11 mouse cellular contexts compared by ENCODE assay signal in genomic region chr11:115161578-115162204, GRCm38 (mm10). TPM values are rescaled to one million over a fixed set of nuclear protein-coding genes. Genes with fewer than 3 reads are reported as not detected.
DNase-seq lines count a peak whose midpoint lies in the region; ATAC-seq and TF ChIP-seq lines count a peak whose summit lies in the region.
"Had no signal": no experiment of that assay in that cellular context is flagged by ENCODE, and none has a peak within 500 bp of the region (broad histone marks: within the 10 kb centered on the region; RNA-seq: fewer than 3 reads in every experiment).

No protein-coding gene starts in this region.

- H3K4me3 ChIP-seq in bone marrow macrophage, adult 2 months (ENCODE audit: insufficient read depth, low read length), result peak overlapping the region; percentile 28
- peak overlapping the region; percentile 99 for H3K4me3 ChIP-seq in megakaryocyte, embryonic 14.5 days (replicated peaks)
- no peak overlapping the region for H3K4me3 ChIP-seq in hindbrain, embryonic 14.5 days (replicated peaks; ENCODE audit: low read length)

- peak; percentile 38 to 46 for DNase-seq in heart, adult 18-20 months
- DNase-seq in heart, postnatal 25 days (ENCODE audit: low spot score), result no peak
- peak; percentile 88 for DNase-seq in 416B (ENCODE audit: low read depth)
- DNase-seq in frontal cortex, adult 2 months (ENCODE audit: extremely low spot score in 1 of 2, low spot score in 1 of 2), result no peak
- DNase-seq in hindbrain, embryonic 14.5 days (ENCODE audit: low spot score), result no peak
- DNase-seq in gastrocnemius, postnatal 25 days, result no peak

- TF ChIP-seq CTCF in bone marrow macrophage, adult 2 months (IDR thresholded peaks at IDR 0.05; ENCODE audit: low read depth, low read length), result no peak

- H3K9me3 ChIP-seq in megakaryocyte, embryonic 14.5 days, result no peaks in the 10 kb centered on the region
- H3K9me3 ChIP-seq in hindbrain, embryonic 14.5 days (ENCODE audit: control insufficient read depth, low read length), result no peaks in the 10 kb centered on the region
- H3K9me3 ChIP-seq: embryonic facial prominence, embryonic 15.5 days; limb, embryonic 13.5 days; neural tube, embryonic 13.5 days had no signal

- H3K36me3 ChIP-seq in megakaryocyte, embryonic 14.5 days (replicated peaks; ENCODE audit: low read length), result peaks cover 57% of the 10 kb centered on the region
- H3K36me3 ChIP-seq in hindbrain, embryonic 14.5 days (replicated peaks; ENCODE audit: control insufficient read depth, insufficient read depth), result no peaks in the 10 kb centered on the region
- H3K36me3 ChIP-seq: embryonic facial prominence, embryonic 15.5 days; limb, embryonic 13.5 days; neural tube, embryonic 13.5 days had no signal

- TF ChIP-seq POLR2A in bone marrow macrophage, adult 2 months (IDR thresholded peaks at IDR 0.05; ENCODE audit: borderline replicate concordance, low read depth, low read length), result no peak

- H3K4me2 ChIP-seq in hindbrain, embryonic 14.5 days (replicated peaks), result no peak overlapping the region

- no peaks in the 10 kb centered on the region for H3K27me3 ChIP-seq in megakaryocyte, embryonic 14.5 days (replicated peaks)
- peaks cover 55% of the 10 kb centered on the region for H3K27me3 ChIP-seq in hindbrain, embryonic 14.5 days (ENCODE audit: control insufficient read depth, insufficient read depth, low read length)

- ATAC-seq in hindbrain, embryonic 14.5 days (ENCODE audit: low FRiP score), result no peak

- H3K4me1 ChIP-seq in bone marrow macrophage, adult 2 months (ENCODE audit: control insufficient read depth, insufficient read depth, low read length), result peaks cover 41% of the 10 kb centered on the region
- peaks cover 85% of the 10 kb centered on the region for H3K4me1 ChIP-seq in megakaryocyte, embryonic 14.5 days
- peaks cover 13% of the 10 kb centered on the region; the same call in 1 of the 2 replicates for H3K4me1 ChIP-seq in hindbrain, embryonic 14.5 days (replicated peaks; ENCODE audit: control insufficient read depth, insufficient read depth, low read length)

- intact Hi-C loops in heart, postnatal 25 days (cut with DNase I), result loop anchor here (1.0 to 2.0 kb wide), 2 partner anchors 22 to 109 kb away; no protein-coding TSS in a partner anchor

- 65% methylated on average over 9 of the region's 9 CpGs for WGBS in hindbrain, embryonic 14.5 days

- no peak overlapping the region for H3K9ac ChIP-seq in hindbrain, embryonic 14.5 days
- H3K9ac ChIP-seq: embryonic facial prominence, embryonic 15.5 days; limb, embryonic 13.5 days; neural tube, embryonic 13.5 days had no signal

- peak overlapping the region; percentile 85 for H3K27ac ChIP-seq in bone marrow macrophage, adult 2 months (ENCODE audit: insufficient read depth, low read depth, low read length)
- no peak overlapping the region for H3K27ac ChIP-seq in hindbrain, embryonic 14.5 days
- H3K27ac ChIP-seq: limb, embryonic 13.5 days; neural tube, embryonic 13.5 days had no signal

RNA-seq across cellular contexts. Expression of gene Slc9a3r1, which starts 1.4 kb away (rescaled TPM):
- total RNA-seq in heart, adult 18-20 months (2021), result 1 to 10 TPM; 7.7 to 9.1 TPM
- 10 to 100 TPM; 10.1 to 12.9 TPM for total RNA-seq in heart, postnatal 25 days (2021)
- 76.2 and 78.8 TPM in 2 replicates for polyA plus RNA-seq in bone marrow macrophage, adult 2 months (2012; ENCODE audit: insufficient read depth, insufficient read length, missing spikeins)
- 123 and 223 TPM in 2 replicates for polyA plus RNA-seq in megakaryocyte, embryonic 14.5 days (2012; ENCODE audit: insufficient read depth, low replicate concordance)
- polyA plus RNA-seq in frontal cortex, adult 2 months (2012; rRNA removed), result 85.4 and 93.7 TPM in 2 replicates
- 60.5 and 65.9 TPM in 2 replicates for polyA plus RNA-seq in hindbrain, embryonic 14.5 days (2014; fragmentation: Nextera tagmentation; extraction: Ambion mirVana)
- 1 to 10 TPM; 2.3 to 3.9 TPM for total RNA-seq in gastrocnemius, postnatal 25 days (2021)

RNA-seq across cellular contexts. Expression of gene Tmem104, which starts 25.6 kb away (rescaled TPM):
- total RNA-seq in heart, adult 18-20 months (2021), result 10 to 100 TPM; 10.9 to 12.9 TPM
- 10 to 100 TPM; 10.0 to 10.5 TPM for total RNA-seq in heart, postnatal 25 days (2021)
- 40.2 and 42.7 TPM in 2 replicates for polyA plus RNA-seq in bone marrow macrophage, adult 2 months (2012; ENCODE audit: insufficient read depth, insufficient read length, missing spikeins)
- 9.2 and 14.1 TPM in 2 replicates for polyA plus RNA-seq in megakaryocyte, embryonic 14.5 days (2012; ENCODE audit: insufficient read depth, low replicate concordance)
- 10.2 and 10.4 TPM in 2 replicates for polyA plus RNA-seq in frontal cortex, adult 2 months (2012; rRNA removed)
- 10.7 and 11.7 TPM in 2 replicates for polyA plus RNA-seq in hindbrain, embryonic 14.5 days (2014; fragmentation: Nextera tagmentation; extraction: Ambion mirVana)
- total RNA-seq in gastrocnemius, postnatal 25 days (2021), result 1 to 10 TPM; 4.1 to 5.8 TPM

RNA-seq across cellular contexts. Expression of gene Nat9, which starts 26.0 kb away (rescaled TPM):
- total RNA-seq in heart, adult 18-20 months (2021), result 10 to 100 TPM; 20.7 to 25.1 TPM
- total RNA-seq in heart, postnatal 25 days (2021), result 10 to 100 TPM; 19.3 to 23.0 TPM
- 23.5 and 24.0 TPM in 2 replicates for polyA plus RNA-seq in bone marrow macrophage, adult 2 months (2012; ENCODE audit: insufficient read depth, insufficient read length, missing spikeins)
- polyA plus RNA-seq in megakaryocyte, embryonic 14.5 days (2012; ENCODE audit: insufficient read depth, low replicate concordance), result 23.4 and 27.1 TPM in 2 replicates
- polyA plus RNA-seq in frontal cortex, adult 2 months (2012; rRNA removed), result 36.2 and 36.9 TPM in 2 replicates
- 18.2 and 20.0 TPM in 2 replicates for polyA plus RNA-seq in hindbrain, embryonic 14.5 days (2014; fragmentation: Nextera tagmentation; extraction: Ambion mirVana)
- 10 to 100 TPM; 10.7 to 13.2 TPM for total RNA-seq in gastrocnemius, postnatal 25 days (2021)

RNA-seq across cellular contexts. Expression of gene Cd300lf, which starts 27.9 kb away (rescaled TPM):
- under 1 TPM in 1 of 2 experiments, not detected in 1; 0.36 TPM for total RNA-seq in heart, adult 18-20 months (2021)
- under 1 TPM in 1 of 2 experiments, not detected in 1; 0.28 TPM for total RNA-seq in heart, postnatal 25 days (2021)
- polyA plus RNA-seq in bone marrow macrophage, adult 2 months (2012; ENCODE audit: insufficient read depth, insufficient read length, missing spikeins), result 1.9 and 2.9 TPM in 2 replicates
- 1.2 and 3.4 TPM in 2 replicates for polyA plus RNA-seq in megakaryocyte, embryonic 14.5 days (2012; ENCODE audit: insufficient read depth, low replicate concordance)
- 0.12 and 0.29 TPM in 2 replicates for polyA plus RNA-seq in frontal cortex, adult 2 months (2012; rRNA removed)
- not detected in 2 replicates for polyA plus RNA-seq in hindbrain, embryonic 14.5 days (2014; fragmentation: Nextera tagmentation; extraction: Ambion mirVana)
- total RNA-seq in gastrocnemius, postnatal 25 days (2021), result not detected

Comparison
In these comparisons a context has a peak if more than half of its experiments do, and no peak if none do; other contexts are left out.
1. DNase-seq: peak in heart, adult 18-20 months (2 of 2) and 416B (single experiment); none in heart, postnatal 25 days (single experiment), frontal cortex, adult 2 months (0 of 2), hindbrain, embryonic 14.5 days (single experiment) and gastrocnemius, postnatal 25 days (single experiment).